Mouse (Mus musculus) embryo, embryonic 10 days (tissue): ENCODE measurements around the gene Lrba.

Source experiments
- DNase-seq: peaks from one replicate; pipeline ENCODE4 v3.0.0-alpha.2; 2015; ENCODE audit warnings: low spot score

Gene Lrba

DNA sequence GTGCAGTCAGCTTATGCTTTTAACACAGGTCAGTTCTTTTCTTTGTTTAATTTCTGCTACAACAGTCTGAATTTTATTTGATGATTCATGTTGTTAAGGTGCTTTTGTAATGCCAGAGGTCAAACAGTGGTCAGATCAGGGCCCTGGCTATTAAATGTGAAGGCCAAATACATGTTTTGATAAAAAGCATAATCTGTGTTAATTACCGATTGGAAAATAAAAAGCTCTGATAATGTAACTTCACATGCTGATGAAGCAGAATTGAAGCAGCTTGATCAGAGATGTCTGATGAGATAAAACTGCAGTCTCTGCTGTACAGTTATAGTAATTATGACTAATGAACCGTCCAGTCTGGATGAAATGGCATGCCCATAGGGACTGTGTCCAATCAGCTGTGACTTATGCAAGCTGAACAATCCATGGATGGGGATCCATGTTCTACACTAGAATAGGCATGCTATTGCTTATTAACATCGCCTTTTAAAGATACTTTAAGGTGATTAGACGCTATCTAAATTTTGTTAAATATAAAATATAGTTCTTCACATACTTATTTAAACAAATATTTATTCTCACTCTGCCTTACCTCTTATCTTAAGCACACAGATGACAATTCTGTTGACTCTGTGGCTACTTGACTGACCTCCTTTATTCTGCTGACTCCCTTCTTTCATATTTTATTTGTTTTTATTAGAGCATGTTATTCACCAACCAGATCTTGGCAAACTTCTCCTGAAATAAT is 336.0 kb downstream of the Lrba start:
- DNase-seq = no peak

DNA sequence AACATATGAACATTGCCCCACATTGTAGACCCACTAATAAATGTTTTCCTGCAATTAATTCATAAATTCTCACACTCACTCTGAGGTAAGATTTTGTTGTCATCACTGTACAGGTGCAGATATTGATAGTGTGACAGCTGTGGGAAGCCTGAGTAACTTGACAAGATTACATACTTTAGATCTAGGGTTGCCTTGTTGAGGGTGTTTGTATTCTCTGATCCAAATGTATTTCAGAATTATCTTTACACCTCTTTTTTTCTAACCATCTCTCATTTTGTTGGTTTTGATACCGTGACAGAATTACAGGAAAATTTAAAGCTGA is 336.5 kb downstream of the Lrba start:
- no peak for DNase-seq

DNA sequence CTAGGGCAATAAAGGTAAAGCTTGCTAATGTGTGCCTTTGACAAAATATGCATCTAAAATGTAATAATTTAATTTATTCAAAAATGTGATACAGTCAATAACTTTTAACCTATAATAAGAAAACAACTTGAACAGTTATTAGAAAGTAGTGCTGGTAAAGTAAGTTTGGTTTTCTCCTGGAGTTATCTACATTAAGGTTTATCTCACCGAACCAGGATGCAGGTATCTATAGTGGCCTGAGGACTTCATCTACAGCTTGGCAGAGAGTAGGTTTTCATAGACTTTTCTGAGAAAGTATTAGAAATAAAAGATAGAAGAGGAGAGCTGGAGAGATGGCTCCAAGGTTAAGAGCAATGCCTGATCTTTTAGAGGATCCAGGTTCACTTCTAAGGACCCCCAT is 336.9 kb downstream of the Lrba start:
- no peak for DNase-seq

DNA sequence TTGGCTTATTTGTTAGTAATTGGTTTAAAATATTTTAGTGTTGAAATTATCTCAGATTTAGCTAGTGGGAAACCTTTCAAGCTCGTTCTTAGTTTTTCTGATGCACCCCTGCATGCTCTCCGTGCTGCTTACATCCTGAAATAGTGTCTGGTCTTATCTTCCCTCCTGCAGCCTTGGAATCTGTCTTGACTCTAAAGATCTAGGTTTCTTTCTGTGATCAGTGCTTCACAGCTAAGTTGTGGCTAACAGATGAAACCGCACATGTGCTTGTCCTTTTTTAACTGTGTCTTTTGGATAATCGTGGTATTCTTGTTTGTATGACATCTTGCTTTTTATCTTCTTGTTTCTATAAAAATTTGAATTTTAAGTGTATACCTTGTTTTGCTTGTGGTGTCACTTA is 342.8 kb downstream of the Lrba start:
- DNase-seq = no peak

DNA sequence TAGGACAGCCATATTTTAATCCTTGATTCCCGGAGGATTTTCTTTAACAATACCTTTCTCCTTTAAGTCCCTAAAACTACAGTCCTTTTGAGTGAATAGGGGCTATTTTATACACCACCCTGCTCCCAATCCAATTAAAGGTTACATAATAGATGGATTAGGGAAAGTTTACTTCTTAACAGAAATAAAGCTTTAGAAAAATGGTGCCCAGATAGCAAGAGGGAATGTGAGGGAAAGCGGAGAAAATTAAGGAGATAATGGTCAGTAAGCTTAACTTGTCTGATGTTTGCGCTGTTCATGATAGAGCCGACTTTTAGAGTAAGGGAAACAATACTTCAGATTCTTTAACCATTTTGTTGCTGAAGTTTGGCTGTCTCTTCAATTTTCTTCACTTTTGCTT is 347.0 kb downstream of the Lrba start:
- no peak for DNase-seq

DNA sequence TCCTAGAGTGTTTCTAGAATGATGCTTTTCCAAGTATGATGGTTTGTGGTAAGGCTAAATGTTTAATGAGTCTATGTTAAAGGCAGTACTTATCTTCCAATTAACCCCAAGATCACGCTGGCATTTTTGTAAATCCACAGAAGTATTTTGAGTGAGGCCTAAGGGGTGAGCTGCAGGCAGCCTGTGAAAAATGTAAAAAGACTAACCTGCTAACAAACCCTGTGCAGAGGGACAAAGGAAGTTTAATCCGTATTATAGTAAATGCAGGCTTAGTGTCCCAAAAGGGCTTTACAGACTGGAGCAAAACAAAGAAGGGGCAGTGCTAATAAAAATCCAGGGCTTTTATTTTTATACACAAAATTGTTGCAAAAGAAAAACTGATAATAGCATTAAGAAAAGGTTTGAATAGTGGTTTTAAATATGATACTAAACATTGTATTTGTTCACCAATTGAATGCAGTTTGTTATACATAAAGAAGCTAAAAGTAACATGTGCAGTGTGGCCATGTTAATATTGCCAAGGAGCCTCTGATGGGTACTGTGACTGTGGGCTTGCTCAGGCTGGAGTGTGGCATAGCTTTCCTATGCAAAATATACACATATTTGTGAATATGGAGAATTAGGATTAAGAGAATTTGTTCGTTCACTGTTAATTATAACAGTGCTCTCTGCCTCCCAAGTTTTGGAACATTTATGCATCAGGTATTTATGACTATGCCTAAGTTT is 348.2 kb downstream of the Lrba start:
- no peak for DNase-seq

DNA sequence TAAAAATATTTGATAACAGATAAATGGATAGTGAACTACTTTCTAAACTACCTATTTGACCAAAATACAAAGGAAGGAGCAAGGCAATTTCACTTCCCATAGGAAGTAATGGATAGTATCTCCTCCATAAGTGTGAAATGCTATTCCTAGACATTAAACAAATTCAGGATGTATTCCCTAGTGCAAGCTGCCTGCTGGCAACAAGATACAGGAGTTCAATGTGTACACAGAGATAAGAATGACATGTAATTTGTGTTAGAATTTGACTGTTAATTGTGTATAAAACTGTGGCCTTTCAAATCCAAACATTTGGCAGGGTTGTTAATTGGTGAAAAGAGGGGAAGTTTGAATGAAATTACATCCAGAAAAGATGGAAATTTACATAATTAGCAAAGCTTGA is 350.8 kb downstream of the Lrba start:
- DNase-seq = no peak

DNA sequence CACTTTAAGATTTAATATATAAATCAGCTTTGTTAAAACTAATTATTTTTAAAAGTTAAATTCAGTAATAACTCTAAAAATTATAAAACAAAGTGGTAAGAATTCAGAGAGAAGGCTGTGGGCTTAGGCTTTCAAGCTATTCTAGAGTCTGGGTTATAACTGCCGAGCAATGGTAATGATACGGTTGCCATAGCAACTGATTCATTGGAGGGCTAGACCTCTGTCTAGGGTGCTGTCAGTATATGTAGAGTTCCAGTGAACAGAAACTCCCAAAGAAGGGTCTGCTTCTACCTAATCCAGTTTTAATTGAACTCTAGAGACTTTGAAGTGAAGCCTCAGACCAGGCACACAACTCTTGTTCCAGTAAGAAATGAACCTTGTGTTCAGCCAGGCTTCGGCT is 377.8 kb downstream of the Lrba start:
- DNase-seq = peak; percentile 75

DNA sequence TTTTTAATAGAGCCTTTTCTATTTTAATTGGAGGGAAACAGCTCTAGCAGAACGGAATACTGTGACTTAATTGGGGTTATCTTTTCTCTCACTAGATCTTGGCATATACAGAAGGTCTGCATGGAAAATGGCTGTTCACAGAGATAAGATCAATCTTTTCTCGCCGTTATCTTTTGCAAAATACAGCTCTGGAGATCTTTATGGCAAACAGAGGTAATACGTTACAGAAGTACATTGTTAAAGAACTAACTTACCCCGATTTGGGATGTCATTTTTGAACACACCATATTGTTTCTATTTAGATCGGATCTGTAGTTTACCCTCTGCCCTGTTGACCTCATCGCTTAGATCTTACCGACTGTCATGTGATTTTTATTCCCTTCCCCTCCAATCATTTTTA is 381.3 kb downstream of the Lrba start:
- no peak for DNase-seq

DNA sequence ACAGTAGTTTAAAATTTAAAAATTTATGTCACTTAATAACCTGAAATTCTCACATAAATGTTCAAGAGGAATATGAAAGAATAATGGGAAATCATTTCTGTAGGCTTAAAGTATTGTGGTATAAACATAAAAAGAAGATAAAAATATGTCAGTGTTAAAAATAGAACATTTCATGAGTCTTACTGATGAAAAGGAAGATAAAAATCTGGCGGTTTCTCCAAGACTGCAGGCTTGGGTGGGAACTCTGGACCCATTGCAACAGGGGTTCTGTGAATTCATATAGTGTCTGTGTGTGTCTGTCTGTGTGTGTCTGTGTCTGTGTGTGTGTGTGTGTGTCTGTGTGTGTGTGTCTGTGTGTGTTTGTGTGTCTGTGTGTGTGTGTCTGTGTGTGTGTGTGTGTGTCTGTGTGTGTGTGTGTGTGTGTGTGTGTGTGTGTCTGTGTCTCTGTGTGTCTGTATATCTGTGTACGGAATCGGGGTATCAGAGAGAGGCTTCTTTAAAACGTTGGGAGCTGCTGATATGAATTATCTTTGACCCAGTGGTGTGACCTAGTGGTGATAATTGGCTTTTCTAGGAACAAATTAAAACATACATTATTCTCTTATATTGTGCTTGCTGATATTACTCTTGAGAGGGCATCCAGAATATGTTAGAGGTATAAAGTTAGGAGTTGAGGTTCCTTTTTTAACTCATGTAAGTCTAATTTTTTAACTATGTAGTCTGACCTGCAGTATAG is 402.7 kb downstream of the Lrba start:
- DNase-seq = no peak

DNA sequence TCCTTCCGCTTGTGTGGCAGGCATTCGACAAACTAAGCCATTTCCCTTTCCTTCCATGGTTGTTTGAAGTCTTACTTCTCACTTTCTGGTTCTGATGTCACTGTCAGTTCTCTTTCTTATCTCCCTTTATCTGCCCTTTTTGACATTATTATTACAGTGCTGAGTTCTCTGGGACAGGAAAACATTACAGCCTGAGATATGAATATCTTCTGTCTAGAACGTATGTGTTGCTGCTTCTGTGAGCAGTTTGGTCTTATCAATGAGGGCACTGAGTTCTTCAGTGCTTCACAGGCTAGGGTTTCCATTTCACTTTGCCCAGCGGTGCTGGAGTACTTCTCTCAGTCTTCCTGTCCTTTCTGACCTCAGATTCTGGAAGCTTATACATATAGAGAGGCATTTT is 404.9 kb downstream of the Lrba start:
- DNase-seq = no peak

DNA sequence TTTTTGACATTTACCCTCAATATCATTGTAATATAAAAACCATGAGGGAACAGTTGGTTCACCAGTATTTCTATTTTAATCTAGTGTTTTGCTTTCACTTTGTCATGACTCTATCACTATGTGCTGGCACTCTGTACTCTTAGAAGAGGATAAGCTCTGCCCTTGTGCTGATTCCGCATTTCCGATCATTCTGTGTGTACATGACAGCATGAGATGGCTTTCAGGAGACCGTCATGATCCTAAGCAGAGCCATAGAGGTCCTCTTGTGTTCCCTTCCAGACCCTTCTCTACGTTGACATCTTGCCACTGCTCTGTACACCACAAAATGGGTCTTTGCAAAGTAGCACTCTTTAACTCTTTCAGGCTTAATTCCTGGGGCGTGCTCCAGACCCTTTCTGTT is 411.0 kb downstream of the Lrba start:
- DNase-seq = no peak

DNA sequence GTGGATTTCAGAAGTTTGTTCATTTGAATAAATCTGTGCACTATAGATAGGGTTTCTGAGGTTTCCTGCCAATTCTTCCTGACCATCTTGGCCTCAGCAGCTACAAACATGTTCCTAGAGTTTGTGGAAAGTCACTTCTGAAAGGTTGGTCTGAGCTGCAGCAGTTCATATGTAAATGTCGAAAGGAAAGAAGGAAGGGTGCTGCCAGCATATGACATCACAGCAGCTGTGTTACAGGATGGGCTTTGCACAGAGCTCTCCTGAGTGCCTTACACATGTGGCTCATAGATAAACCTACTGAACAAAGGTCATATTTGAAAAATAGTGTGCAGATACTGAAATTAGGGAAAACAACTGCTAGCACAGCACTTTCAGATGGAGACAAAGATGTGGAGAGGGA is 411.5 kb downstream of the Lrba start:
- DNase-seq = no peak

DNA sequence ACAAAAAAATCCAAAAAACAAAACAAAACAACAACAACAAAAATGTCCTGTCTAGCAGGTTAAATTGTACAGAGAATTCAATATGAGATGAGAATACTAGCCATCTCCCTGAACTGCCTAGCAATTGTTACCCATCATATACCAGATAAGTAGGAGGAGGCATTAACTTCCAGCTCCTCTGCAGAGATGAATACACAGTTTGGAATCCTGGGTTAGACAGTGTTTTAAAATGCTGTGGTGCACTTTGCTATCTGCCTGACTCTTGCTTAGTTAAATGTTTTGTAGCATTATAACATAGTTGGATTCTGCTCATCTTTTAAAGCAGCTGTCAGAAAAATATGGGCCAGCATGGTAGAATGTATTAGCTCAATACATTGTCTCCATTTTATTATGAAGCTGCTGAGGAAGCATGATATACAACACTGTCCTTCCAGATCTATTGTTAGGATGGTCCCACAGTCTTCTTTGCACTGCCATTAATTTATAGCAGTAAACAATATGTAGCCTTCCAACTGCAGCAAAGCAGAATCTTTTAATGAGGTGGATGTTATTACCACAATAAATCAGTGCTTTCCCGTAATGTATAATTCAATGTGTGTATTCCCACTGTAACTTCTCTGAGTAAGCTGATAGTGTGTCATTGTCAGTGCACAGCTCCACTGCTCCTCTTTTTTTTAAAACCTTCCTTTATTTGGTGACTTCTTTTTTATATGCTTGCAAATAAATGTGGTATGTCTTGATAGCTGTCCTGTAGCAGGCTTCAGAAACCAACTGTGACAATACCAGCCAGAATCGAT is 414.3 kb downstream of the Lrba start:
- no peak for DNase-seq

DNA sequence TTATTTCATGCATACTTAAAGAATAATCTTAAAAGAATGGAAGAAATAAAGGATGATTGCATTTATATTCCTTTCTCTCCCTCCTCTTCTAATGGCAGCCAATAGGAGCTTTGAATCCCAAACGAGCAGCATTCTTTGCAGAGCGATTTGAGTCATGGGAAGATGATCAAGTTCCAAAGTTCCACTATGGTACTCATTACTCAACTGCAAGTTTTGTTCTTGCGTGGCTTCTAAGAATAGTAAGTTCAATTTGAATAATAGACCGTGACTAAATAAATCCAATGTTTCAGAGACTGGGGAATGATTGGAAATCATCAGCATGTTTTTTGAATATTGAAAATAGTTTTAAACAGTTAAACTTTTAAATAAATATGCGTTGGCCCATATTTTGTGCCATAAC is 416.9 kb downstream of the Lrba start:
- no peak for DNase-seq

DNA sequence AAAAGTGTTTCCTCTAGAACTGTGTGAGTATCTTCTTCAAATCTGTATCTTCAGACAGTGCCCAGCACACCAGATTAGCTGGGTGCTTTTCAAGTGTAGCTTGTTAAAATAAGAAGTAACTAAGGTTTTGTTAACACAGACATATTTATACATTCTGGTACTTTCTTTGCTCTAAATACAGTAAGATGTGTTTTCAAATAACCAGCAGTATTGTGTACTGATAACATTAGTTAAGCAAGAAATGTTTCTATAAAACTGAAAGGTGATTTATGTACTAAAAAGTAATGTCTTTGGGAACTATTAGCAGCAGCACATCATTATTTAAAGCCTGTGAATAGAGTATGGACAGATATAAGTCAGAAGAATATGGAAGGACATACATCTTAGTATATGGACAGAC is 417.3 kb downstream of the Lrba start:
- DNase-seq = no peak

DNA sequence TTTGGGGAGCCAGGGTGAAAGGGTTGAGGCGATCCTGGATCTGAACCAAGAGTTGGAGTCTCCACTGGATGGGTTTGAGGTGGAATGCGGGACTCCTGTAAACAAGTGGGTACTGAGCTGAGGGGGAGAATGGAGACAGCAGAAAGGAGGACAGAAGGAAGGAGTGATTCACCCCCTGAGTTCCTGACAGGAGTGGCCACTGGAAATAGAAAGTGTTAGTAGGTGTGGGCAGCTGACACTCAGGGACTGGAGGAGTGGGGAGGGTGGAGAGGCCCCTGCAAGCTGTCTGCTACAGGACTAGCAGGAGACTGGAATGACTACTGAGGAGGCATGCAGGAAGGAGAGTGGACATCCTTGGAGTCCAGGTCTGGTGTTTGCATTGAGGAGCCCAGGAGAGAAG is 422.3 kb downstream of the Lrba start:
- no peak for DNase-seq

DNA sequence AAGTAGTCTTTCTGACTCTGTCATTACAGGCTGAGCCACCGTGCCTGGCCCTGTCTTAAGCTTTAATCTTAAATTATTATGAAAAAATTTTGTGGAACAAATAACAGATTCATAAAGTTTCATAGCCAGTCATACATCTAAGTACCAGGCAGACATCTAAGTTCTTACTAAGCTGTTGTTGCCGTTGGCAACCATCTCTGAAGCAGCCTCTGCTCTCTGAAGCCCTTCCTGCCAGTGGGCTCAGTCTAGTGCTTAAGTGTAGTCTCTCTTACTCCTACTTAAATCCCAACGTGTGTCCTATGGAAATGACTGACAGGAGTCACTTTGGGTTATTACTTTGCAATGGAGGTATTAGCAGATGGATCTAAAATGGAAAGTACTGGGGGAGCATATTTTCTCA is 426.5 kb downstream of the Lrba start:
- DNase-seq = no peak

DNA sequence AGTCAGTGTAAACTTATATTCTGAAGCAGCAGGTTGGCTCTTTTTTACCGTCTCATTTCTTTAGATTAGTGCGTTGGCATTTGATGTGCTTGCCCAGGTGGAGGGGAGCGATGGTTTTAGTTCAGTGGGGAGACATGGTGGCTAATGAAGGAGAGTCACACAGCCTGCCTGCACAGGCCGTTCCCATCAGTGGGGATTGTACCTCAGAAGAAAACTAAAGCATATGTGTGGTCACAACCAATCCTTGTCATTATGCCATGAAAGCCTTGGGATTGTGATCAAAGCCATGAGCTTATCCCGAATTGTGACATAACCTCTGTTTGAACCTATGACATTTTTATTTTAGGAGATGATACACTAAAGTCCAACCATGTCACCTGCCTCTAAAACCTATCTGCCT is 434.8 kb downstream of the Lrba start:
- DNase-seq = no peak

DNA sequence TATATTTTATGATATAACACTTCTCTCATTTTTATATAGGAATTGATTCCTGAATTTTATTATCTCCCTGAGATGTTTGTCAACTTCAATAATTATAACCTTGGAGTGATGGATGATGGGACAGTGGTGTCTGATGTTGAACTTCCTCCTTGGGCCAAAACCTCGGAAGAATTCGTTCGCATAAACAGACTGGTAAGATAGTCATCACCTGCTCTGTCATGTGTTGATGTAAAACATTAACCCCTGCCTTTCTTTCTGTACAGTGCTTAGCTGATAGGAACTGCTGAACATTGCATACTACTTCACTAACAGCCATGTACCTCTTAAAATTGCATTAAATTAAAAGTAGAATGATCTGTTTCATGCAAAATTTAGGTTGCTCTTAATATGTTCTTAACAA is 439.9 kb downstream of the Lrba start:
- DNase-seq = no peak

DNA sequence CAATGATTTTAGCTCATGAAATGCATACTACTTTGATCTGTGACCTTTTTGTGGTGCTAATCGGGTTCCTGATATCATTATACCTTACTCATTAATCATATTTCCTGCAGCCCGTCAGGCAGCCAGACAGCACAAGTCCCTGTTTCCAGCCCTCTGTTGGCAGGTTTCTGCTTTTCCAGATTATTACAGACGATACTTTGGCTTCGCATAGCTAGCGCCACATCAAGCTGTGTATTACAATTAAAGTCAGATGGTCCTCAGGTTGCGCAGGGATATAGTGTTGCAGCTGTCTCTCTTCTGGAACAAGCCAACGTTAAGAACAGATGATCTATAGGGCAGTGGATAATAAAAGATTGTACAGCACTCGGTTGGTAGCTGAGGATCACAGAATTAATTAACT is 443.7 kb downstream of the Lrba start:
- DNase-seq = peak; percentile 17

DNA sequence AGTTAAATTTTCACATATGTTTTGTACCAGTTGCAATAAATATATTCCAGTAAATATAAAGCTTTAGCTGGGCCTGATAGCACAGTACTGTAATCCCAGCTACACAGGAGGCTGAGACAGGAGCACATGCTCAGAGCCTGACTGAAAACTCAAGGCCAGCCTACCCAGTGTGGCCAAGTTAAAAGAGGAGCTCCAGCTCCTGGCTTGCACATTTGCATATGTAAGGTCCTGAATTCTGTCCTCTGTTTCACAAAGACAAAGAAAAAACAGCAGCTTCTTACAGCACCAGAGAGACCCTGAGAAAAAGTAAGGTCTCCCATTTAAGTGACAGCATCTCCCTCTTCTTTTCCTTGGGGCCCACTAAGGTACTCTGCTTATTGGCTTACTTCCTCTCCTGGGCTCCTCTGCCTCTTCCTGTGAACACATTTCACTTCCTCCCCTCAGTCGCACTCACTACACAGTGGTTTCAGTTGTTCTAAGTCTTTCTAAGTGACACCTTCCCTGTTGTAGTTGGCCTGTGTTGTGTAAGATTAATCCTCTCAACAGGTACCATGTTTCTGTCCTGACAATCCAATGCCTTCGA is 453.2 kb downstream of the Lrba start:
- no peak for DNase-seq
